Mouse (Mus musculus): ENCODE data around the gene Ldah.

The Ldah gene

DNA sequence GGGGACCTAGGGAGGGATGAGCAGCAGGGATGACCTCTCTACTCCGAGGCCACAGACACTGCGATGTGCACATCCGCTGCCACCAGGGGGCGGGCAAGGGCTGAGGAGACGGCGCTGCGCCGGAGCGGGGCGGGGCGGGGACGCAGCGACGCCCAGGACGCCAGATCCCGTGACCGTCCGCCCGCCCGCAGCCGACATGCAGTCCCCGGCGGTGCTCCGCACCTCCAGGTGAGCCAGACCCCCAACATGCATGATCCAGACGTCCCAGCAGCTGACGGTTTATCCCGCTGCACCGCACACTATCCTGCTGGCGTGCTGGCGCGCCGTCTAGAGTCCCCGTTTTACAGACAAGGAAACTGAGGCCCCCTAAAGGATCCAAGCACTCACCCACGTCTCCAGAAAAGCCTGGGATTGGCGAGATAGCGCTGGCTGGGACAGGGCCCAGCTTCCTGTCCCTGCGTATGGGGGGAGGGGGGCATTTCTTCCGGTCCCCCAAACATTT is 105.4 kb downstream of the Ldah start, which contains the start of gene Hs1bp3:
TSS of gene Hs1bp3 (plus strand) at position 163 of the 502 bp plus-strand sequence.
- peak; percentile 78 for DNase-seq (ENCODE audit: low read depth, low spot score)

DNA sequence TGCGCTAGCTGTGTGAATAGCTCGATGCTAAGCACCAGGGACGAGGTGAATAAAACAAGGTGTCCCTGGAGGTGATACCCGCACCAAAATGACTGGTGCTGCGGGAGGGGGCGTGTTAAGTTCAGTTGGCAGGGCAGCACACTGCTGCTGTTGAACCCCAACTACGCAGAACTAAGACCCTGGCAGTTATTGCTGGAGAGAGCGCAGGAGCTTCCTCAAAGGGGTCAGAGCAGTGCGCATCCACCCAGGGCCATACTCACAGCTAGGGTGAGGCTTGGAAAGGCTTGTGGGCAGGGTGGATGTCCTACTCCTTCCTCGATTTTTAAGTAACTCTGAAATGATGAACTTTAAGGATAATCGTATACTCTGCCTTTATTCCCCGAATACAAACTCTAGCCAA is 105.9 kb downstream of the Ldah start:
- no peak for DNase-seq (ENCODE audit: low read depth, low spot score)

DNA sequence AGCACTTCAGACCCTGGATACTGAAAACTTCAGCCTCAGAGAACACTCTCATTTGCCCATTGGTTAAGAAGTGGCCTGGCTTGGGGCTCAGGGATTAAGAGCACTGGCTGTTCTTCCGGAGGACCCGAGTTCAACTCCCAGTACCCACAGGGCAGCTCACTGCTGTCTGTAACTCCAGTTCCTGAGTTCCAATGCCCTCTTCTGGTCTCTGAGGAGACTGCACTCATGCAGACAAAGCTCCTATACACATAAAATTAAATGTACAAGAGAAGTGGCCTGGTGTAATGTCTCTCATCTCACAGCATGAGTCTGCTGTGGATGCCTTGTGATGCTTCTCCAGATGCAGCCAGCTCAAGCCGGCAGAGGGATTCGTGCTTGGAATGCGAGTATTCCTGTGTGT is 108.6 kb downstream of the Ldah start:
- no peak for DNase-seq (ENCODE audit: low read depth, low spot score)

GRCm38 (mm10) chr12:8320084-8320713 is 112.3 kb downstream of the Ldah start:
- DNase-seq (ENCODE audit: low read depth, low spot score): peak; percentile 18

DNA sequence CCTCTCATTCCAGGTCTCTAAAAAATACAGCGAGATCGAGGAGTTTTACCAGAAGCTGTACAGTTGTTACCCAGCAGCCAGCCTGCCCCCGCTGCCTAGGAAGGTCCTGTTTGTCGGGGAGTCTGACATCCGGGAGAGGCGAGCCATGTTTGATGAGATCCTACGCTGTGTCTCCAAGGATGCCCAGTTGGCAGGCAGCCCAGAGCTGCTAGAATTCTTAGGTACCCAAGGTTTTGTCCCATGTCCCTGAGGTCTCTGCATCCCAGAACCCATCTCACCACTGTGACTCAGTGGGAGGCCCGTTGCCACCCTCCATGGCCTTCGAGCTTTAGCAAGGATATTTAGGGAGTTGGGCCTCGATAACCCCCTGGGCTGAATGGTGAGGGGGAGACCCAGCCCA is 113.6 kb downstream of the Ldah start:
- no peak for DNase-seq (ENCODE audit: low read depth, low spot score)

DNA sequence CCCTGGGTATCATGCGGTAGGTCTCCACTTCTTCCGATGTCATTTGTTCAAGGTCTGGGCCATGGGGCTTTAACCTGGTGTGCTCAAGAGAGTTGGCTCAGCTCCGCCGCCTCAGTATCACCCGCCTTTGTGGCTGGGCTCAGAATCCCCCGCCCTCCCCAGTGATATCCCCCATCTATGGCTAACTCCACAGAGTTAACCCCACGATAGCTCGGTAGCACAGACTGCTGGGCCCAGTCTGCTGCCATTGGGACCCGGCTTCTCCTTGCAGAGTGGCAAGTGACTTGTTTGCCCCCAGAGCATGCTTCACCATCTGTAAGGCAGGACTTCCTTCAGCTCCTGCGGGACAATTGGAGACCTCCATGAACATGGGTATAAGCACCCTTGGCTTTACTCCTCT is 116.2 kb downstream of the Ldah start:
- DNase-seq (ENCODE audit: low read depth, low spot score): no peak

GRCm38 (mm10) chr12:8325245-8325942 is 117.5 kb downstream of the Ldah start:
- DNase-seq (ENCODE audit: low read depth, low spot score): no peak

GRCm38 (mm10) chr12:8325943-8326522 is 118.1 kb downstream of the Ldah start:
- DNase-seq (ENCODE audit: low read depth, low spot score): no peak

GRCm38 (mm10) chr12:8326825-8327674 is 119.1 kb downstream of the Ldah start:
- peak; percentile 68 for DNase-seq (ENCODE audit: low read depth, low spot score)

GRCm38 (mm10) chr12:8327675-8328053 is 119.8 kb downstream of the Ldah start:
- DNase-seq (ENCODE audit: low read depth, low spot score): no peak

GRCm38 (mm10) chr12:8329236-8329635 is 121.3 kb downstream of the Ldah start:
- no peak for DNase-seq (ENCODE audit: low read depth, low spot score)

GRCm38 (mm10) chr12:8331489-8332173 is 123.7 kb downstream of the Ldah start:
- no peak for DNase-seq (ENCODE audit: low read depth, low spot score)

GRCm38 (mm10) chr12:8332174-8332542 is 124.3 kb downstream of the Ldah start:
- no peak for DNase-seq (ENCODE audit: low read depth, low spot score)

DNA sequence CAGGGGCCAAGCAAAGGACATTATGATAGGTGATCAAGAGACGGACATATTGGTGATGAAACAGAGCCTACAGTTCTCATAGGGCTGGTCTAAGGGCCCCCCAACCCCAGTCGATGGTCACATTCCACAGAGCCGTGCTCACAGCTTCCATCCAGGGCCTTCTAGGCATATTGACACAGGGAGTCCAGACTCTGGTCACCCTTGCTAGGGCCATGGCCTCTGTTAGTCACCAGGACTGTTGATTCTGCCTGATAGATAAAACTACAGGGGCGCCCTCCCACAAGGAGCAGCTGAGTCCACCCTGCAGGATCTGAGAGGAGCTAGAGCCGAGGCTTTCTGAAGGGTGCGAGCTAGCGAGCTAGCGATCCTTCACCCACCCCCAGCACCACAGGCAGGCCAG is 125.7 kb downstream of the Ldah start:
- no peak for DNase-seq (ENCODE audit: low read depth, low spot score)

GRCm38 (mm10) chr12:8334261-8334660 is 126.4 kb downstream of the Ldah start:
- DNase-seq (ENCODE audit: low read depth, low spot score): no peak

All from retina, adult 2 months (tissue).